ENCODE assay signal across 9 mouse cellular contexts in genomic region chr7:121589088-121589605, GRCm38 (mm10).
A peak's percentile ranks its signal among the peaks of the same experiment; 100 is the strongest.
DNase-seq lines count a peak whose midpoint lies in the region; ATAC-seq lines count a peak whose summit lies in the region.
"Had no signal": no experiment of that assay in that cellular context is flagged by ENCODE, and none has a peak within 500 bp of the region (broad histone marks: within the 10 kb centered on the region; RNA-seq: fewer than 3 reads in every experiment).

No protein-coding gene starts in this region.

- H3K4me2 ChIP-seq in midbrain, embryonic 14.5 days (ENCODE audit: low read length): no peak overlapping the region
- H3K4me2 ChIP-seq in midbrain, embryonic 16.5 days (ENCODE audit: low read length): no peak overlapping the region
- no peak overlapping the region for H3K4me2 ChIP-seq in hindbrain, embryonic 15.5 days
- H3K4me2 ChIP-seq in neural tube, embryonic 13.5 days: no peak overlapping the region
- H3K4me2 ChIP-seq: heart, embryonic 12.5 days; midbrain, embryonic 12.5 days had no signal

- H3K9ac ChIP-seq in midbrain, embryonic 14.5 days (replicated peaks; ENCODE audit: low read length): no peak overlapping the region
- no peak overlapping the region for H3K9ac ChIP-seq in midbrain, embryonic 16.5 days (ENCODE audit: low read depth, low read length)
- no peak overlapping the region for H3K9ac ChIP-seq in hindbrain, embryonic 15.5 days
- no peak overlapping the region for H3K9ac ChIP-seq in neural tube, embryonic 13.5 days
- H3K9ac ChIP-seq: heart, embryonic 12.5 days; midbrain, embryonic 12.5 days had no signal

- no peaks in the 10 kb centered on the region for H3K4me1 ChIP-seq in midbrain, embryonic 14.5 days (ENCODE audit: control insufficient read depth, insufficient read depth, low read length)
- no peaks in the 10 kb centered on the region for H3K4me1 ChIP-seq in midbrain, embryonic 16.5 days (ENCODE audit: control insufficient read depth, insufficient read depth, low read length)
- peaks cover 11% of the 10 kb centered on the region for H3K4me1 ChIP-seq in hindbrain, embryonic 15.5 days (replicated peaks)
- peaks cover 16% of the 10 kb centered on the region for H3K4me1 ChIP-seq in neural tube, embryonic 13.5 days (replicated peaks)
- H3K4me1 ChIP-seq: heart, embryonic 12.5 days had no signal

- ATAC-seq in midbrain, embryonic 14.5 days (ENCODE audit: low FRiP score, low TSS enrichment): no peak
- no peak for ATAC-seq in midbrain, embryonic 16.5 days
- ATAC-seq in hindbrain, embryonic 15.5 days (ENCODE audit: low FRiP score, low read depth): peak; percentile 56; the same call in 1 of the 2 replicates
- ATAC-seq in neural tube, embryonic 13.5 days (ENCODE audit: low read depth): peak; percentile 82
- ATAC-seq in erythroblast, adult 5-6 weeks (replicated peaks; ENCODE audit: low FRiP score, poor library complexity, severe bottlenecking): no peak

- no peaks in the 10 kb centered on the region for H3K9me3 ChIP-seq in midbrain, embryonic 14.5 days (ENCODE audit: control insufficient read depth, low read length)
- no peaks in the 10 kb centered on the region for H3K9me3 ChIP-seq in midbrain, embryonic 16.5 days (replicated peaks; ENCODE audit: control insufficient read depth, low read length, poor library complexity, severe bottlenecking)
- H3K9me3 ChIP-seq in hindbrain, embryonic 15.5 days: no peaks in the 10 kb centered on the region
- H3K9me3 ChIP-seq in neural tube, embryonic 13.5 days: no peaks in the 10 kb centered on the region
- H3K9me3 ChIP-seq: midbrain, embryonic 12.5 days had no signal

- no peak overlapping the region for H3K27ac ChIP-seq in midbrain, embryonic 14.5 days (replicated peaks; ENCODE audit: low read depth, low read length)
- no peak overlapping the region for H3K27ac ChIP-seq in midbrain, embryonic 16.5 days (ENCODE audit: low read length)
- H3K27ac ChIP-seq in hindbrain, embryonic 15.5 days (replicated peaks): no peak overlapping the region
- peak overlapping the region; percentile 74 for H3K27ac ChIP-seq in neural tube, embryonic 13.5 days (replicated peaks)
- H3K27ac ChIP-seq: midbrain, embryonic 12.5 days had no signal

- DNase-seq in midbrain, embryonic 14.5 days: peak; percentile 66
- peak; percentile 33 for DNase-seq in cerebellum, adult 9-11 months
- no peak for DNase-seq in thymus, postnatal 0 days (ENCODE audit: low spot score)

- H3K27me3 ChIP-seq in midbrain, embryonic 14.5 days (ENCODE audit: control insufficient read depth, insufficient read depth, low read length): no peaks in the 10 kb centered on the region
- H3K27me3 ChIP-seq in midbrain, embryonic 16.5 days (ENCODE audit: control insufficient read depth, insufficient read depth, low read depth, low read length): no peaks in the 10 kb centered on the region
- no peaks in the 10 kb centered on the region for H3K27me3 ChIP-seq in hindbrain, embryonic 15.5 days
- no peaks in the 10 kb centered on the region for H3K27me3 ChIP-seq in neural tube, embryonic 13.5 days
- H3K27me3 ChIP-seq: heart, embryonic 12.5 days; midbrain, embryonic 12.5 days had no signal

- no peaks in the 10 kb centered on the region for H3K36me3 ChIP-seq in midbrain, embryonic 14.5 days (ENCODE audit: control insufficient read depth, insufficient read depth, low read length)
- no peaks in the 10 kb centered on the region for H3K36me3 ChIP-seq in midbrain, embryonic 16.5 days (ENCODE audit: control insufficient read depth, insufficient read depth, low read length)
- H3K36me3 ChIP-seq in hindbrain, embryonic 15.5 days: no peaks in the 10 kb centered on the region
- no peaks in the 10 kb centered on the region for H3K36me3 ChIP-seq in neural tube, embryonic 13.5 days
- H3K36me3 ChIP-seq: heart, embryonic 12.5 days; midbrain, embryonic 12.5 days had no signal

- H3K4me3 ChIP-seq in midbrain, embryonic 14.5 days (replicated peaks; ENCODE audit: low read depth, low read length): no peak overlapping the region
- no peak overlapping the region for H3K4me3 ChIP-seq in midbrain, embryonic 16.5 days (ENCODE audit: low read depth, low read length)
- no peak overlapping the region for H3K4me3 ChIP-seq in hindbrain, embryonic 15.5 days
- no peak overlapping the region for H3K4me3 ChIP-seq in neural tube, embryonic 13.5 days
- H3K4me3 ChIP-seq: heart, embryonic 12.5 days; midbrain, embryonic 12.5 days had no signal

- WGBS in midbrain, embryonic 14.5 days: 59% methylated on average over 11 of the region's 11 CpGs
- 40% methylated on average over 11 of the region's 11 CpGs for WGBS in midbrain, embryonic 16.5 days
- WGBS in hindbrain, embryonic 15.5 days: 37% methylated on average over 11 of the region's 11 CpGs
- 29% methylated on average over 11 of the region's 11 CpGs for WGBS in neural tube, embryonic 13.5 days

Comparison
In these comparisons a context has a peak if more than half of its experiments do, and no peak if none do; other contexts are left out.
1. ATAC-seq: peak in hindbrain, embryonic 15.5 days (single experiment) and neural tube, embryonic 13.5 days (single experiment); none in midbrain, embryonic 14.5 days (single experiment), midbrain, embryonic 16.5 days (single experiment) and erythroblast, adult 5-6 weeks (single experiment).